Mouse (Mus musculus) cerebellum, adult 18-20 months (tissue): Measurements from ENCODE around the gene Cdkal1.

Experiments used
- DNase-seq, 2 experiments: peaks; one replicate each; pipeline ENCODE4 v3.0.0; 2021

Gene Cdkal1

DNA sequence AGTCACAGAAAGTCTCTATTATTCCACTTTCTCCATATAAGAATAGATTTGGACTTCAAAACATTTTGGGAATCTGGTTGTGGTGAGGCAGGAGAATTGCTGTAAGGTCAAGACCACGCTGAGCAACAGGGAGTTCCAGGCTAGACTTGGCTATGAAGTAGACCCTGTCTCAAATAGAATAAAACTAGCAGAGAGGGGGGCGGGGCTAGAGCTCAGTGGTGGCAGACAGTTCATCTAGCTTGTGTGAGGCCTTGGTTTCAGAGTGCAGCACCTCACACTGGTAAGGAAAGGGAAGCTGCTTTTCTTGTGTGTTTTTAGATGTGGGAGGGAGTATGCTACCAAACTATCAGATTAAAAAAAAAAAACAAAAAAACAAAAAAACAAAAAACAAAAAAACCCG, 694.0 kb downstream of the Cdkal1 start:
- no peak for DNase-seq

DNA sequence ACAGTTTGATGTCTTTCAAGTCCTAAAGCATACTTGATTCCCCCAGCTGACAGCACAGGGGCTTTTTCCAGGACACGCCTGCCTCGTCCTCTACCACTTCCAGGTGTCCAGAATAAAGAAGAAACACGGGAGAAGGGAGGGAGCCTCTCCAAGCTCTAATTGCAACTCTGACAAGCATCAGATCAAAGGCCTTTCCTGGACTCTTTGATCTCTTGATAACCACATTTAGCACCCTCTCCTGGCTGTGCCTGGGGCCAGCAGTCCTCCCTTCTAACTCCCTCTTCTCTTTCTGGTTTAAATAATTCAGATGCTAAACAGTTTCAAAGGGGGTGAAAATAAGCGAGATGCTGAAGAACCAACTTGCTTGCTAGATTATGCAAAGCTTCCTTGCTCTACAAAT, 698.8 kb downstream of the Cdkal1 start:
- DNase-seq: no peak

DNA sequence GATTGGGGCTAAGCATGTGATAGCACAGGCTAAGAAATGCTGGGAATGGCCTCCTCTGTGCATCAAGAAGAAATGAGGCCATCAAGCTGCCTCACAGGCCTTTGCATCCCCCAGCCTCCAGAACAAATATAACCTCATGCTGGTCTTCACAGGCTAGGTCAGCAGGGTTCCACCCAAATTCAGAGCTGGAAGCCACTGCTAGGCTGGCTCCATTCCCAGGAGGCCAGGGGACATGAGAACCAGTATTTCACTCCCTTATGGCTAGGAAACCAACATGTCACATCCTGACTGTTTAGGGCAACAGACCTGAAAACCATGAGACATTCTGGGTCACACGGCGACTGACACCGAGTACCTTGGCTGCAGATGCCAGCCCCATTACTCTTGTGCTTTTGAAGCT, 700.2 kb downstream of the Cdkal1 start:
- peak; percentile 35 to 47 for DNase-seq

DNA sequence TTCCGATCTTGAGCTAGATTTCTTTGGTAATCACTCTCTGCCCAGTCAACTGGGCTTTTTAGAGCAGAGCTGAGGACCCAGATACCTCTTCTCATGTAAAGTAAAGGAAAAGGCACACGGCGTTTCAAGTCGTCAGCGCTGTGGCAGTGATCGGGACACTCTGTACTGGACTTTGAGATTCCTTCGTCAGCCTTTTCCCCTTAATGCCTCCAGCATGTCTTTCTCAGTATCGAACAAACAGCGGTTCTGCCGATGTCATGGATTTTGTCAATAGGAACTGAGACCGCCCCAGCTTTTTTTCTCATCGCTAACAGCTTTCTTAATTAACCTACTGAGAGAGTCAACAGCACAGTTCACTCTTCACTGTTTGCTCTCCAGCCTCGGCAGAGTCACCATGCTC, 705.4 kb downstream of the Cdkal1 start:
- no peak for DNase-seq

DNA sequence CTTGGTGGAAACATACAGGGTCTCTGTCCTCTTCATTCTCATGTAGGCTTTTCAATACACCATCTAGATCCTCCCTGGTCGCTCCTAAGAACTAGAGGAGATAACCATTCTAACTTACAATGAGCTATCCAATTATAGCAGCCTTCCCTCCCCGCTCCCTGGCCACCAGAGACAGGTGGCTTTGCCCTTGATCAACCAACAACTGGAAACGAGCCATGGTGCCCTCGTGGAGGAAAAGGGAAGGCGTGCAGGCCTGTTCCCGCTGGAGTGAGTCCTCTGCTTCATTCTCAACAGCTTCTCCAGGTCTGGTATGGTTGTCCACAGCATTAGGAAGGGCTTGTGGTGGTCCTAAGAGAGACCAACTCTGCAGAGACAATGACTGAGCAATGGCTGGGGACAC, 706.1 kb downstream of the Cdkal1 start:
- DNase-seq: no peak

DNA sequence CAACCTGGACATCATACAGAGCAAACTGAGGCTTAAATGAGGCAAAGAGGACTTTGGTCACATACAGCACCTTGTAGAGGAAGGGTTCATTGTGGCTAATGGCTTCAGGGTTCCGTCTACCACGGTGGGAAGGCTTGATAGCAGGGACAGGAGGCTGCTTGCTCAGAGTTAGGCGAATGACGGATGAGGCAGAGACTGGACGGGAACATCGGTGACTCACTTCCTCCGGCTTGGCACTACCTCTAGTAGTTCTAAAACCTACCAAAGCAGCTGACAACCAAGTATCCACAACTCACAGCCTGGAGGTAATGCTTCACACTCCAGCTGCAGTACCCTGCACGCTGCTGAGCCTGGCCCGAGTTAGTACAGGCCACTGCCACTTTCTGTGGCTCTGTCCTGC, 706.9 kb downstream of the Cdkal1 start:
- DNase-seq: no peak
